Mouse (Mus musculus) hindbrain, postnatal 0 days (tissue): ENCODE results near the gene Trak1. TPM values are rescaled to one million over a fixed set of nuclear protein-coding genes. Genes with fewer than 3 reads are reported as not detected.

Source experiments
- ATAC-seq: fragments of 200-750 bp; cut with Nextera tagmentation; 2 replicates; pipeline ENCODE4 v1.8.0; 2017; ENCODE audit warnings: mild to moderate bottlenecking, moderate TSS enrichment, moderate library complexity
- DNase-seq: peaks from one replicate; pipeline ENCODE4 v3.0.0-alpha.2; 2015; ENCODE audit warnings: low spot score
- H3K27ac ChIP-seq: fragments of 300-500 bp; sonication (generic); 2 replicates; pipeline ENCODE4 v1.5.1; 2014; ENCODE audit warnings: mild to moderate bottlenecking
- H3K27me3 ChIP-seq: fragments of 300-500 bp; sonication (generic); 2 replicates; pipeline ENCODE4 v1.6.1; 2014; ENCODE audit warnings: low read length, mixed read lengths; ENCODE audit not compliant: insufficient read depth
- H3K36me3 ChIP-seq: fragments of 300-500 bp; sonication (generic); 2 replicates; pipeline ENCODE4 v1.6.1; 2014; ENCODE audit warnings: low read length, mixed read lengths; ENCODE audit not compliant: insufficient read depth
- H3K4me1 ChIP-seq: fragments of 300-500 bp; sonication (generic); 2 replicates; pipeline ENCODE4 v1.6.1; 2014; ENCODE audit warnings: antibody characterized with exemption, low read length, mixed read lengths; ENCODE audit not compliant: insufficient read depth
- H3K4me2 ChIP-seq: fragments of 300-500 bp; sonication (generic); 2 replicates; pipeline ENCODE4 v1.6.1; 2014; ENCODE audit warnings: low read depth, mild to moderate bottlenecking, low read length, moderate library complexity, mixed read lengths
- H3K4me3 ChIP-seq: fragments of 300-500 bp; sonication (generic); 2 replicates; pipeline ENCODE4 v1.5.1; 2014; ENCODE audit warnings: low read length
- H3K9ac ChIP-seq: fragments of 300-500 bp; sonication (generic); replicated peaks from 2 replicates; pipeline ENCODE4 v1.6.1; 2014; ENCODE audit warnings: mild to moderate bottlenecking, low read length, moderate library complexity, mixed read lengths
- H3K9me3 ChIP-seq: fragments of 300-500 bp; sonication (generic); 2 replicates; pipeline ENCODE4 v1.6.1; 2016; ENCODE audit warnings: low read length, mixed read lengths
- CTCF ChIP-seq: IDR thresholded peaks from 2 replicates; pipeline ENCODE4 v1.5.1; 2016; ENCODE audit warnings: antibody characterized with exemption, control low read depth, low read depth
- WGBS: fragments of 180-500 bp; shearing (Covaris S2); extraction: QIAGEN DNeasy Blood & Tissue Kit; methylation state at CpG from one replicate; pipeline ENCODE4 v1.1.7; 2014; 5-methylcytosine and 5-hydroxymethylcytosine counted together
- polyA plus RNA-seq: library from polyadenylated mRNA; unstranded; fragments of >200 nt; fragmentation: Nextera tagmentation; extraction: Ambion mirVana; gene quantifications from 2 replicates; pipeline ENCODE4 v1.2.1, GENCODE M21; 2015
- total RNA-seq: library from RNA; depleted of rRNA; stranded (reverse); fragments of >200 nt; gene quantifications from 2 replicates; pipeline ENCODE4 v1.2.3, GENCODE M21; 2014

Trak1 gene
- total and polyA plus RNA-seq, 2 experiments from 2014 or later = 57.8 to 129 TPM

DNA sequence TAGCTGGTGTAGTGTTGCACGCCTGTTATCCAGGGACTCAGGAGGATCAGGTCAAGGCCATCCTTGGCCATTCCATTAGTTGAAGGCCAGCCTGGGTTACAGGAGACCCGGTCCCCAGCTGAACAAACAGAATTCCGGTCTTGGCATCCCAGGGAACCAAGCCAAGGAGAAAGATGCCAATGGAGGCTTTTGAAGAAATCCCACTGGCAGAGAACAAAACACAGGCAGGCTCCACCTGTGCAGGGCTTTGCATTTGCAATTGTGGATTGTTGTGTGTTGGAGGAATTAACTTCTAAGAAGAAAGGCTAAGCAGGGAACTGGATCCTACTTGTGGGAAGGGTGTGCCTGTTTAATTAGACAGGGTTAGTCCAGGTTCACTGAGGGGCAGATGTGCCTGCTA, 47.0 kb downstream of the Trak1 start:
- no peak for TF ChIP-seq CTCF
- 34% methylated on average over 3 of the region's 3 CpGs for WGBS
- H3K4me1 ChIP-seq = peaks cover 11% of the 10 kb centered on the region
- H3K9ac ChIP-seq = no peak overlapping the region
- H3K36me3 ChIP-seq = no peaks in the 10 kb centered on the region
- H3K27me3 ChIP-seq = no peaks in the 10 kb centered on the region
- no peak overlapping the region for H3K27ac ChIP-seq
- H3K4me2 ChIP-seq = no peak overlapping the region
- H3K4me3 ChIP-seq = no peak overlapping the region
- ATAC-seq (no peak), DNase-seq (no peak)
- no peaks in the 10 kb centered on the region for H3K9me3 ChIP-seq

DNA sequence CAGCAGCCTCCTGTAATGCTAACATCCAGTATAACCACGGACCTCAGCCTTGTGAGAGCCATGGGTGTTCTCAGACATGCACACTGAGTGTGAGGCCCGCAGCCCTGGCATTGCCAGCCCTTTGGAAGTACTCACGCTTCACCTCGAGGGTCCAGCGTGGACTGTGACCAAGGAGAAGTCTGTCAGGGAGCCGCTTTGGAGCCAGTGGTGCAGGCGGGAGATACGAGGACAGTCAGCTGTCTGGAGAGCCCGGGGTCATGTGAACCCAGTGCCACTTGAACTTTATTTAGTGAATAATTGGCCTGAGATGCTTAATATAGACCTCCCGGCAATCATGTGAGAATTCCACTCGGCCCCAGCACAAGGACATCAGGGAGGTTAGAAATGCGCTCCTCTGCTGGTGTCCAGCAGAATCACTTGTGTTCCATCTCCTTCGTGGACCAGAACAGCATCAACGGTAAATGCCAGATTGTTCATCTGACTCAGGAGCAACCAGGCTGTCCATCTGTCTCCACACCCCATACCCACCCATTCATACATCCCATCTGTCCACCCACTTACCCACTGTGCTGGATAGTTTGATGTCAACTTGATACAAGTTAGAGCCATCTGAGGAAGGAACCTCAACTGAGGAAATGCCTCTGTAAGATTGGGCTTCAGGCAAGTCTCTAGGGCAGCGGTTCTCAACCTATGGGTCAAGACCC, 48.3 kb downstream of the Trak1 start:
- WGBS = 82% methylated on average over 15 of the region's 15 CpGs
- Histone ChIP-seq H3K4me1 (peaks cover 12% of the 10 kb centered on the region), H3K27me3 (no peaks in the 10 kb centered on the region), H3K9ac (no peak overlapping the region), H3K4me2 (no peak overlapping the region), H3K9me3 (no peaks in the 10 kb centered on the region), H3K36me3 (no peaks in the 10 kb centered on the region), H3K4me3 (no peak overlapping the region), H3K27ac (no peak overlapping the region)
- ATAC-seq (no peak), DNase-seq (no peak)
- TF ChIP-seq CTCF = no peak

DNA sequence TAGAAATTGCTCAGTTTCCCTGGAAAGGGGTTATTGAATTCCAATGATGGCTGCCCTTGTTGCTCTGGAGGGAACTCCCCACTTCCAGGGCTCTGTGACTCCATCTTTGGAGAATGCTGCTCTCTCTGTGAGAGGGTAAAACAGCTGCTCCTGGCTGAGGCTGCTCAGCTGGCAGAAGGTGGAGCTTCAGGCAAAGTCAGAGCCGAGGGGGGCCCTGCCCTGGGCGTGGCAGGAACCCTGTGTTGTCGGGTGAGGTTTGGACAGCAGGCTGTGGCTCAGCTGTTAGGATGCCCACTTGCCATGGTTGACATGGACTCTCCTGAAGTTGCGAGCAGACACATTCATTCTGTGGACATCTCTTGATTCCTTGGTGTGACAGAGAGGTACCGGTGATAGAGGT, 49.3 kb downstream of the Trak1 start:
- no peaks in the 10 kb centered on the region for H3K27me3 ChIP-seq
- ATAC-seq = no peak; the same call in 1 of the 2 replicates
- no peaks in the 10 kb centered on the region for H3K36me3 ChIP-seq
- no peaks in the 10 kb centered on the region for H3K9me3 ChIP-seq
- no peak overlapping the region for H3K4me3 ChIP-seq
- no peak for DNase-seq
- no peak overlapping the region for H3K4me2 ChIP-seq
- H3K4me1 ChIP-seq = peaks cover 21% of the 10 kb centered on the region
- TF ChIP-seq CTCF = no peak
- H3K9ac ChIP-seq = no peak overlapping the region
- H3K27ac ChIP-seq = 0 out of 2 replicates have a peak overlapping the region, but pooled peaks have one; percentile 78
- 48% methylated on average over 5 of the region's 5 CpGs for WGBS

DNA sequence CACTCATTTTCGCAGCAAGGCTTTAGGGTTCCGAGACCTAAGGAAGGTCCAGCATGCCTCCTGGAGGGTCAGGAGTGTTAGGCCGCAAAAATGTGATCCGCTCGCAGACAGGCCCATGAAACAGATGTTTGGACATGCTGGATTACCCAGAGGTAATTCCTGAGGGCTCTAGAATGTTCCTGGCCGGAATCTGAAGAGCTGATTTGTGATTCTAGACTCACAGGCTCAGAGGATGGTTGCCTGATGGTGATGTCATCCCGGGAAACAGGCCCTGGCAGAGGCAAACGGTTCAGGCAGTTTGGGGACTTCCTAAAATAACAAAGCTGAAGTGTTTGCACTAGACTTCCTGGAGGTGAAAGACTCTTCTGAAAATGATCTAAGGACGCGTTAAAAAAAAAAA, 50.7 kb downstream of the Trak1 start:
- DNase-seq (peak; percentile 54), ATAC-seq (peak; percentile 45; the same call in 1 of the 2 replicates)
- H3K4me1 ChIP-seq = peaks cover 21% of the 10 kb centered on the region
- peak overlapping the region; percentile 78 for H3K27ac ChIP-seq
- H3K9ac ChIP-seq = no peak overlapping the region; the same call in 1 of the 2 replicates
- no peaks in the 10 kb centered on the region for H3K27me3 ChIP-seq
- no peak overlapping the region for H3K4me2 ChIP-seq
- H3K4me3 ChIP-seq = no peak overlapping the region
- H3K9me3 ChIP-seq = no peaks in the 10 kb centered on the region
- TF ChIP-seq CTCF = no peak
- no peaks in the 10 kb centered on the region for H3K36me3 ChIP-seq
- WGBS = 32% methylated on average over 10 of the region's 10 CpGs

DNA sequence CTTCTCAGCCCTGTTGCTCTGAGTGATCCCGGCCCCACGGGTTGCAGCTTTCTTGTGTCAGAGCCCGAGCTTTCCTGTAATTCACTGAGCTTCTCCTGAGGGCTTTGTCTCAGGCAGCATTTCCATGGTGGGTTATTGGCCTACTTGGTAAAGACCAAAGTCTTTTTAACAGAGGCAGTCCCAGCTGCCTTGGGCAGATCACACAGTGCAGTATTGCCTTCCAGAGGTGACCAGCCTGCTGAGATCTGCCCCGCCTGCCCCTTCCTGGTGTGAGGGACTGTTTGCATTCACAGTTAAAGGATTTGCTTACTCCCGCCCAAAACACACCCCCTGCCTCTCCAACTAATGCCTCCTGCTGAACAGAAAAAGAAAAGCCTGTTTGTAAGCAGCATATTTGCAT, 51.2 kb downstream of the Trak1 start:
- peak; percentile 48; the same call in 1 of the 2 replicates for ATAC-seq
- 9% methylated on average over 5 of the region's 5 CpGs for WGBS
- no peak for TF ChIP-seq CTCF
- no peak overlapping the region for H3K4me2 ChIP-seq
- no peaks in the 10 kb centered on the region for H3K9me3 ChIP-seq
- peak overlapping the region; percentile 78 for H3K27ac ChIP-seq
- no peaks in the 10 kb centered on the region for H3K36me3 ChIP-seq
- no peaks in the 10 kb centered on the region for H3K27me3 ChIP-seq
- DNase-seq = no peak
- H3K4me1 ChIP-seq = peaks cover 21% of the 10 kb centered on the region
- H3K4me3 ChIP-seq = no peak overlapping the region
- no peak overlapping the region; the same call in 1 of the 2 replicates for H3K9ac ChIP-seq

DNA sequence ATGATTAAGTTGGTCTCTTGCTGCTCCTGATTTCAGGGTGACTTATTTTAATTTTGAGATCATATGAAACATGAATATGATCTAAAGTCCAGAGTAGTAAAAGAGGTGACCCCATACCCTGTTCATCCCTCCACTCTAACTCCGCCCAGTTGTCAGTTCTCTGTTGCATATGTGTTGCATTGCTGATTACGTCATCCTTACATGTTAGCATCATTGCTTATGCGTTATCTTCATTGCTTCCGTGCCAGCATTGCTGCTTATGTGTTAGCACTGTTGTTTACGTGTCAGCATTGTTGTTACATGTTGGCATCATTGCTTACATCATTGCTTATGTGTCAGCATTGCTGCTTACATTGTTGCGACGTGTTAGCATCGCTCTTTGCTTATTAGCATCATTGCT, 51.8 kb downstream of the Trak1 start:
- Histone ChIP-seq H3K4me1 (peaks cover 21% of the 10 kb centered on the region), H3K27ac (peak overlapping the region; percentile 78; the same call in 1 of the 2 replicates), H3K36me3 (no peaks in the 10 kb centered on the region), H3K27me3 (no peaks in the 10 kb centered on the region), H3K4me2 (no peak overlapping the region), H3K9me3 (no peaks in the 10 kb centered on the region), H3K4me3 (no peak overlapping the region), H3K9ac (no peak overlapping the region)
- TF ChIP-seq CTCF = no peak
- DNase-seq (no peak), ATAC-seq (no peak)
- 79% methylated on average over 8 of the region's 8 CpGs for WGBS

DNA sequence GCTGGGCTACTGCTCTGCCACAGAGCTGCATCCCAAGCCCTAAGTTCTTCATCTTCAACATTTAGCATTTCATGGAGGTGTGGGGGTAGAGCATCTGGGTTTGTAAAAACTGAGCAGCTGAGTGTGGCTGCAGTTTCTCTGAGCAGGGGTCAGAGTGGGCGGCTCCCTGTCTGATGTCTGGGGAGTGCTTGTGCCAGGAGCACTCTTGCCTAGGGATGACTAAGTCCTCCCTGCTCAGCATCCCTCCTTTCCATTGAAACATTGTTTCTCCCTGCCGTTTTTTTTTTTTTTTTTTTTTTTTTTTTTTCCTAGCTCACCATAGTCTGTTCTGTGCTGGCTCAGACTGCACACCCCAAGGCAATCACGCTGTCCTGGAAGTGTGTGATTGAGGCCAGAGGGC, 53.3 kb downstream of the Trak1 start:
- no peak for ATAC-seq
- Histone ChIP-seq H3K9ac (no peak overlapping the region), H3K4me3 (no peak overlapping the region), H3K36me3 (no peaks in the 10 kb centered on the region), H3K27me3 (no peaks in the 10 kb centered on the region), H3K4me2 (no peak overlapping the region), H3K27ac (peak overlapping the region; percentile 60; the same call in 1 of the 2 replicates), H3K4me1 (peaks cover 21% of the 10 kb centered on the region), H3K9me3 (no peaks in the 10 kb centered on the region)
- WGBS = 38% methylated on average over 3 of the region's 3 CpGs
- TF ChIP-seq CTCF = no peak
- DNase-seq = no peak
